Mouse (Mus musculus) megakaryocyte-erythroid progenitor cell, adult 5-6 weeks (primary cell): ENCODE results near the gene Pcgf2. TPM values are rescaled to one million over a fixed set of nuclear protein-coding genes. Genes with fewer than 3 reads are reported as not detected.
A peak's percentile ranks its signal among the peaks of the same experiment; 100 is the strongest.

Experiments
- ATAC-seq: replicated peaks from 2 replicates; pipeline ENCODE4 v1.8.0; 2016; ENCODE audit warnings: mild to moderate bottlenecking, inconsistent platforms; ENCODE audit not compliant: severe bottlenecking, poor library complexity, low FRiP score, low TSS enrichment
- total RNA-seq, 2 experiments: library from RNA; stranded (forward) in 1 of 2; stranded (reverse) in 1 of 2; fragments of 200-1000, 215-1000 nt in 1 of 2; fragments of >200 nt in 1 of 2; fragmentation: Nextera tagmentation in 1 of 2; gene quantifications; 2 replicates each; pipeline ENCODE4 v1.2.3; 2014 to 2017

The Pcgf2 gene
- total RNA-seq, 2 experiments from 2014 or later = 0.28 to 19.0 TPM

- ATAC-seq = no peak
Measured at GRCm38 (mm10) chr11:97697891-97698529, 2.3 kb downstream of the Pcgf2 start.

- no peak for ATAC-seq
Measured at GRCm38 (mm10) chr11:97697199-97697890, 3.0 kb downstream of the Pcgf2 start.

- ATAC-seq = no peak
Measured at GRCm38 (mm10) chr11:97696669-97697068, 3.6 kb downstream of the Pcgf2 start.

- no peak for ATAC-seq
Measured at GRCm38 (mm10) chr11:97695712-97696401, 4.4 kb downstream of the Pcgf2 start.

GRCm38 (mm10) chr11:97694921-97695711 lies 5.2 kb downstream of the Pcgf2 start:
- ATAC-seq = no peak

GRCm38 (mm10) chr11:97694435-97694834 lies 5.9 kb downstream of the Pcgf2 start:
- ATAC-seq = no peak

GRCm38 (mm10) chr11:97689861-97690260 lies 10.4 kb downstream of the Pcgf2 start:
- no peak for ATAC-seq

- ATAC-seq = no peak
Measured at GRCm38 (mm10) chr11:97687061-97687460, 13.2 kb downstream of the Pcgf2 start.

- ATAC-seq = no peak
Measured at GRCm38 (mm10) chr11:97686322-97686908, 13.9 kb downstream of the Pcgf2 start.

GRCm38 (mm10) chr11:97685613-97686321 lies 14.5 kb downstream of the Pcgf2 start, which contains the start of gene Cisd3:
TSS of gene Cisd3 (plus strand) at chr11:97685826.
- peak; percentile 75 for ATAC-seq

GRCm38 (mm10) chr11:97684766-97685165 lies 15.5 kb downstream of the Pcgf2 start:
- ATAC-seq = no peak

GRCm38 (mm10) chr11:97684063-97684680 lies 16.1 kb downstream of the Pcgf2 start:
- ATAC-seq = no peak

GRCm38 (mm10) chr11:97682504-97683055 lies 17.7 kb downstream of the Pcgf2 start:
- no peak for ATAC-seq

GRCm38 (mm10) chr11:97680430-97680829 lies 19.9 kb downstream of the Pcgf2 start:
- no peak for ATAC-seq

GRCm38 (mm10) chr11:97678301-97678700 lies 22.0 kb downstream of the Pcgf2 start:
- ATAC-seq = no peak

- ATAC-seq = no peak
Measured at GRCm38 (mm10) chr11:97677842-97678241, 22.5 kb downstream of the Pcgf2 start.

GRCm38 (mm10) chr11:97677381-97677780 lies 22.9 kb downstream of the Pcgf2 start:
- ATAC-seq = no peak
